Mouse (Mus musculus) megakaryocyte, embryonic 14.5 days (primary cell): ENCODE data around the gene Faap20. TPM values are rescaled to one million over a fixed set of nuclear protein-coding genes. Genes with fewer than 3 reads are reported as not detected.
"Not testable (repeated sequence)": the region's sequence is repeated elsewhere in the genome, so short reads cannot be mapped to it uniquely, and the experiment has no call there.

Source experiments
- H3K27me3 ChIP-seq: replicated peaks from 2 replicates; pipeline ENCODE3; 2012; ENCODE audit warnings: inconsistent platforms
- H3K36me3 ChIP-seq: replicated peaks from 2 replicates; pipeline ENCODE3; 2012; ENCODE audit warnings: low read length, inconsistent platforms, mixed read lengths
- H3K4me1 ChIP-seq: 2 replicates; pipeline ENCODE4 v1.6.1; 2012; ENCODE audit warnings: inconsistent platforms
- H3K4me3 ChIP-seq: replicated peaks from 2 replicates; pipeline ENCODE3; 2012; ENCODE audit warnings: moderate library complexity, mild to moderate bottlenecking, inconsistent platforms
- H3K9me3 ChIP-seq: 2 replicates; pipeline ENCODE4 v1.6.1; 2012; ENCODE audit warnings: inconsistent platforms
- FLI1 ChIP-seq: IDR thresholded peaks from 2 replicates; pipeline ENCODE4 v1.6.1; 2012; ENCODE audit warnings: low read length, inconsistent platforms, mixed read lengths
- GATA1 ChIP-seq: IDR thresholded peaks from 3 replicates; pipeline ENCODE4 v1.6.1; 2012; ENCODE audit warnings: mixed read lengths, low read length, inconsistent platforms, borderline replicate concordance
- polyA plus RNA-seq: library from polyadenylated mRNA; stranded (reverse); fragments of >175 nt; gene quantifications from 2 replicates; pipeline ENCODE4 v1.2.3, GENCODE M21; 2012; ENCODE audit warnings: low replicate concordance; ENCODE audit not compliant: insufficient read depth

The Faap20 gene
- polyA plus RNA-seq, 1 experiment = 51.4 TPM

DNA sequence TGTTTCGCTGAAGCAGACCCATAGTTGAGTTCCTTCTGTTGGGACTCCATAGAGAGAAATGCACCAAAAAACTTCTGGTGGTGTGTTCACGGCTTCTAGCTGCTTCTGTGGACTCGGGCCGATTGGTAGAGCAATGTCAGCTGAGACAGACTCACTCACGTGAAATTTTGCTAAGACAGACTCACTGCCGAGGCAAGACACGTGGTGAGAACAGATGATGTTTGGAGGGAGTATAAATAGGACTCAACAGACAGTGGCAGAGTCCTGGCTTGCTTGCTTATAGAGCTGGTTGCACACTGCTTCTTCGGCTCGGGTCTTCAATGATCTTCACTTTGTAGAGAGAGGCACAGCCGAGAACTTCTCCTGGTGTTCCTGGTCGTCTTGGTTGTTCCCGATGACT is 6.4 kb upstream of the Faap20 start:
- no peaks in the 10 kb centered on the region for H3K9me3 ChIP-seq
- TF ChIP-seq GATA1 (no peak), FLI1 (no peak)

GRCm38 (mm10) chr4:155245770-155246492 is 3.7 kb upstream of the Faap20 start:
- peaks cover 76% of the 10 kb centered on the region for H3K4me1 ChIP-seq
- no peak overlapping the region for H3K4me3 ChIP-seq
- H3K27me3 ChIP-seq = peaks cover 9% of the 10 kb centered on the region
- H3K36me3 ChIP-seq = peaks cover 3% of the 10 kb centered on the region
- TF ChIP-seq GATA1 (no peak), FLI1 (no peak)
- no peaks in the 10 kb centered on the region for H3K9me3 ChIP-seq

More for the DNA sequence above, 6.4 kb upstream of the Faap20 start:
- Histone ChIP-seq H3K27me3 (peaks cover 9% of the 10 kb centered on the region), H3K4me1 (peaks cover 75% of the 10 kb centered on the region), H3K36me3 (peaks cover 3% of the 10 kb centered on the region), H3K4me3 (no peak overlapping the region)

DNA sequence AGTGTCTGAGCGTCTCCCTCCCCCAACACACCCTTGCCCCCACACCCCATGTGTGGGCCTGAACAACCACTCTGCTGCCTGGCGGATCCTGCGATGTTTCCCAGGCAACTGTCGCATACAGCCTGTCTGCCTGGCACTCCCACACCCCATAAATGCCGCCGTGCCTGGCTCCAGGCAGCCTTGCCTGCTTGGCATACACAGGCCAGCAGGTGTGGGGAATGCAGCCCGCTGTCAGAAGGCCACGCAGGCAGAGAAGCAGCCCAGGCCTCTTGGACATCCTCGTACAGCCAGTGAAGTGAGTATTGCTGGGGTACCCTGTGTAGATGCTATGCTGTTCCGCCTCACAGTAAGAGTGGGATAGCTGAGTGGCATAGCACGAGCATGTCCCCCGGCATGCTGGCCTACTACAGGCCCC is 2.9 kb upstream of the Faap20 start:
- peaks cover 81% of the 10 kb centered on the region for H3K4me1 ChIP-seq
- H3K9me3 ChIP-seq = no peaks in the 10 kb centered on the region
- peaks cover 9% of the 10 kb centered on the region for H3K36me3 ChIP-seq
- no peak for TF ChIP-seq GATA1
- no peak for TF ChIP-seq FLI1
- peaks cover 8% of the 10 kb centered on the region for H3K27me3 ChIP-seq
- peak overlapping the region; percentile 0 for H3K4me3 ChIP-seq

DNA sequence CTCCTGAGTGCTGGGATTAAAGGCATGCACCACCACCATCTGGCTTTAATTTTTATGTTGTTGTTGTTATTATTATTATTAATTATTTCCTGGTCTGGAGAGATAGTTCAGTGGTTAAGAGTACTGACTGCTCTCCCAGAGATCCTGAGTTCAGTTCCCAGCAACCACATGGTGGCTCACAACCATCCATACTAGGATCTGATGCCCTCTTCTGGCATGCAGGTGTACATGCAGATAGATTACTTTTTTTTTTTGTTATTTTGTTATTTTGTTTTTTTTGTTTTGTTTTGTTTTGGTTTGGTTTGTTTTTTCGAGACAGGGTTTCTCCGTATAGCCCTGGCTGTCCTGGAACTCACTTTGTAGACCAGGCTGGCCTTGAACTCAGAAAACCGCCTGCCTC is 1.5 kb upstream of the Faap20 start:
- H3K36me3 ChIP-seq = peaks cover 22% of the 10 kb centered on the region
- H3K4me3 ChIP-seq, H3K9me3 ChIP-seq, H3K27me3 ChIP-seq: not testable (repeated sequence)
- peaks cover 81% of the 10 kb centered on the region for H3K4me1 ChIP-seq

- TF ChIP-seq GATA1 (no peak), FLI1 (no peak)
- peaks cover 83% of the 10 kb centered on the region for H3K4me1 ChIP-seq
Observed at GRCm38 (mm10) chr4:155249257-155249647, 350 bp upstream of the Faap20 start.

GRCm38 (mm10) chr4:155250361-155251117 is 937 bp downstream of the Faap20 start:
- H3K4me3 ChIP-seq = peak overlapping the region; percentile 97
- no peak for TF ChIP-seq GATA1
- TF ChIP-seq FLI1 = no peak
- H3K27me3 ChIP-seq = no peaks in the 10 kb centered on the region
- no peaks in the 10 kb centered on the region for H3K9me3 ChIP-seq
- peaks cover 72% of the 10 kb centered on the region for H3K4me1 ChIP-seq
- H3K36me3 ChIP-seq = peaks cover 38% of the 10 kb centered on the region

More at GRCm38 (mm10) chr4:155249257-155249647, 350 bp upstream of the Faap20 start:
- H3K4me3 ChIP-seq = peak overlapping the region; percentile 97
- H3K9me3 ChIP-seq = no peaks in the 10 kb centered on the region
- H3K27me3 ChIP-seq = no peaks in the 10 kb centered on the region
- peaks cover 34% of the 10 kb centered on the region for H3K36me3 ChIP-seq

DNA sequence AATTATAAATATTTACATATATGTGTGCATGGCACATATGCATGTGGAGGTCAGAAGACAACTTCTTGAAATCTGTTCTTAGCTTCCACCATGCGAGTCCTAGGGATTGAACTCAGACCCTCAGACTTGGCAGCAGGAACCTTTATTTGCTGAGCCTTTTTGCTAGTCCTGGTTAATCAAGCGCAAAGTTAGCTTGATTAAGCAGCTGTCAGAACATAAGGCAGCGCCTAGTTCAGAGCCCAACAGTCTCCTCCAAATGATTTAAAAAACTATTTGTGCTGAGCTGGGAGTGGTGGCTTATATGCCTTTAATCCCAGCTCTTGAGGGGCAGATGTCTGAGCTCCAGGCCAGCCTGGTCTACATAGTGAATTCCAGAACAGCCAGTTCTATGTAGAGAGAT is 1.5 kb downstream of the Faap20 start:
- no peaks in the 10 kb centered on the region for H3K9me3 ChIP-seq
- no peaks in the 10 kb centered on the region for H3K27me3 ChIP-seq
- H3K4me1 ChIP-seq = peaks cover 66% of the 10 kb centered on the region
- TF ChIP-seq GATA1 (no peak), FLI1 (no peak)
- H3K4me3 ChIP-seq = peak overlapping the region; percentile 53
- H3K36me3 ChIP-seq = peaks cover 44% of the 10 kb centered on the region

- Histone ChIP-seq H3K36me3 (peaks cover 51% of the 10 kb centered on the region), H3K27me3 (no peaks in the 10 kb centered on the region), H3K9me3 (no peaks in the 10 kb centered on the region), H3K4me3 (no peak overlapping the region), H3K4me1 (peaks cover 55% of the 10 kb centered on the region)
- TF ChIP-seq GATA1 (no peak), FLI1 (no peak)
Observed at GRCm38 (mm10) chr4:155252253-155252652, 2.7 kb downstream of the Faap20 start.

DNA sequence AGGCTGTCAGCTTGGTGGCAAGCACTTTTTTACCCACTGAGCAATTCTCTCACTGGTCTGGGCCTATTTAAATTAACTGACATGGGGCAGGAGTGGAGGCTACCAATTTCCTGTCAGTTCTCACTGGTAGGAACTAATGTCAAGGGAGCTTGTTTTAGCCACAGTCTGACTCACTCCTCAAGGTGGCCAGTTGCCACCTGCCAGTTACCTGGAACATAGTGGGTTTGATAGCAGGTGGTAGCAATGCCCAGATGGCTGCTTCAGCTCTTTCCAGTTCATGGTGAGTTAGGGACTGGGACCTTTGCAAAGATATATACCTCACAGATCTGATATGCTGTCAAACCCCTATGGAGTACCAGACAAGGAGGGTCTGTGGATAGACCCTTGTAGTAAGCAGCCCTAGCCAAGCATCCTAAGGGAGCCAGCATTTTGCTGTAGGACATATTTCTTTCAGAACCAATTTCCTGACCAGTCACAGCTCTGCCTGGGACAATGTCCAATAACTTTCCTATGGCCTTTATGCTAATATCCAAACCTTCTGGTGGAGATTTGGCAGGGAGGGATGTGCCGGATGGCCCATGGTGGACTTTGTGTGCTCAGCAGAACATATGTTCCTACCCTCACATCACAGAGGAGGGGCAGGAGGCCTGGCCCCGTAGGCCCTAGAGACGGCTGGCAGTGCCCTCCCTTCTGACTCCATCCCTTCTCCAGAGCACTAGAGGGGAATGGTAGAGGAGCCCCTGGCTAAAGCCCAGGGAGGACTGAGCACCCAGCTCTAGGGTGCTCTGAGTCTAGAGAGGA is 15.1 kb downstream of the Faap20 start:
- Histone ChIP-seq H3K9me3 (no peaks in the 10 kb centered on the region), H3K4me3 (no peak overlapping the region), H3K36me3 (no peaks in the 10 kb centered on the region), H3K4me1 (peaks cover 25% of the 10 kb centered on the region), H3K27me3 (peaks cover 60% of the 10 kb centered on the region)
- no peak for TF ChIP-seq GATA1
- no peak for TF ChIP-seq FLI1

GRCm38 (mm10) chr4:155267047-155267543 is 17.5 kb downstream of the Faap20 start:
- peaks cover 81% of the 10 kb centered on the region for H3K27me3 ChIP-seq

More at GRCm38 (mm10) chr4:155267047-155267543, 17.5 kb downstream of the Faap20 start:
- TF ChIP-seq FLI1 = no peak
- no peak for TF ChIP-seq GATA1
- Histone ChIP-seq H3K4me1 (peaks cover 22% of the 10 kb centered on the region), H3K9me3 (no peaks in the 10 kb centered on the region), H3K36me3 (no peaks in the 10 kb centered on the region), H3K4me3 (no peak overlapping the region)
